Mouse (Mus musculus) bone marrow, adult 2 months (tissue): ENCODE results near the gene Synpo2. TPM values are rescaled to one million over a fixed set of nuclear protein-coding genes. Genes with fewer than 3 reads are reported as not detected.

Source experiments
- H3K27ac ChIP-seq: fragments of 200-500 bp; 2 replicates; pipeline ENCODE4 v1.5.1; 2012; ENCODE audit warnings: low read depth, mild to moderate bottlenecking, control low read depth, inconsistent platforms, low read length; ENCODE audit not compliant: control insufficient read depth, poor library complexity, insufficient read depth
- H3K4me1 ChIP-seq: fragments of 200-500 bp; 2 replicates; pipeline ENCODE4 v1.6.1; 2011; ENCODE audit warnings: low read length; ENCODE audit not compliant: control insufficient read depth, insufficient read depth
- H3K4me3 ChIP-seq: fragments of 200-500 bp; replicated peaks from 2 replicates; pipeline ENCODE3; 2011; ENCODE audit warnings: mild to moderate bottlenecking, low read depth, low read length, control low read depth; ENCODE audit not compliant: control insufficient read depth
- CTCF ChIP-seq: fragments of 200-500 bp; IDR thresholded peaks from 2 replicates; pipeline ENCODE4 v1.5.1; 2011; ENCODE audit warnings: low read length, control low read depth; ENCODE audit not compliant: control insufficient read depth, insufficient read depth
- POLR2A ChIP-seq: fragments of 200-500 bp; IDR thresholded peaks from 2 replicates; pipeline ENCODE4 v1.6.1; 2011; ENCODE audit warnings: low read depth, mild to moderate bottlenecking, control low read depth, low read length, borderline replicate concordance; ENCODE audit not compliant: control insufficient read depth
- WGBS: fragments of 180-500 bp; shearing (Covaris S2); methylation state at CpG from one replicate; pipeline ENCODE4 v1.1.7; 2018; 5-methylcytosine and 5-hydroxymethylcytosine counted together
- polyA plus RNA-seq: library from polyadenylated mRNA; stranded (reverse); fragments of >200 nt; gene quantifications from 2 replicates; pipeline ENCODE4 v1.2.4, GENCODE M21; 2011; ENCODE audit warnings: low replicate concordance; ENCODE audit not compliant: missing spikeins, insufficient read depth, insufficient read length

Gene Synpo2
- polyA plus RNA-seq, 1 experiment: 0.80 TPM

GRCm38 (mm10) chr3:123168815-123169214 lies 67.1 kb downstream of the Synpo2 start:
- Histone ChIP-seq H3K4me3 (no peak overlapping the region), H3K27ac (no peak overlapping the region), H3K4me1 (no peaks in the 10 kb centered on the region)
- peak; percentile 63 for TF ChIP-seq CTCF
- no peak for TF ChIP-seq POLR2A
- 9% methylated on average over 5 of the region's 5 CpGs for WGBS

- Histone ChIP-seq H3K27ac (no peak overlapping the region), H3K4me3 (no peak overlapping the region), H3K4me1 (no peaks in the 10 kb centered on the region)
- no peak for TF ChIP-seq CTCF
- WGBS: 70% methylated on average over 5 of the region's 5 CpGs
Measured at GRCm38 (mm10) chr3:123166450-123166849, 69.5 kb downstream of the Synpo2 start.

GRCm38 (mm10) chr3:123164183-123164582 lies 71.8 kb downstream of the Synpo2 start:
- Histone ChIP-seq H3K4me1 (no peaks in the 10 kb centered on the region; the same call in 1 of the 2 replicates), H3K27ac (no peak overlapping the region), H3K4me3 (no peak overlapping the region)
- TF ChIP-seq CTCF (no peak), POLR2A (no peak)
- WGBS: 26% methylated on average over 1 of the region's 1 CpGs

GRCm38 (mm10) chr3:123163192-123163523 lies 72.8 kb downstream of the Synpo2 start:
- no peaks in the 10 kb centered on the region; the same call in 1 of the 2 replicates for H3K4me1 ChIP-seq
- no peak overlapping the region for H3K4me3 ChIP-seq
- TF ChIP-seq POLR2A (no peak), CTCF (no peak)
- WGBS: 68% methylated on average over 4 of the region's 4 CpGs
- H3K27ac ChIP-seq: no peak overlapping the region

- Histone ChIP-seq H3K27ac (no peak overlapping the region), H3K4me1 (no peaks in the 10 kb centered on the region; the same call in 1 of the 2 replicates), H3K4me3 (no peak overlapping the region)
- no peak for TF ChIP-seq CTCF
- no peak for TF ChIP-seq POLR2A
- WGBS: 75% methylated on average over 6 of the region's 6 CpGs
Measured at GRCm38 (mm10) chr3:123162289-123163191, 73.4 kb downstream of the Synpo2 start.

GRCm38 (mm10) chr3:123160792-123161191 lies 75.2 kb downstream of the Synpo2 start:
- Histone ChIP-seq H3K27ac (no peak overlapping the region), H3K4me1 (no peaks in the 10 kb centered on the region; the same call in 1 of the 2 replicates), H3K4me3 (no peak overlapping the region)
- TF ChIP-seq POLR2A: no peak
- no peak for TF ChIP-seq CTCF
- 20% methylated on average over 4 of the region's 4 CpGs for WGBS

GRCm38 (mm10) chr3:123159139-123159824 lies 76.7 kb downstream of the Synpo2 start:
- TF ChIP-seq CTCF (peak; percentile 46; the same call in 1 of the 2 replicates), POLR2A (no peak)
- 29% methylated on average over 9 of the region's 9 CpGs for WGBS
- H3K4me3 ChIP-seq: no peak overlapping the region
- H3K27ac ChIP-seq: no peak overlapping the region
- no peaks in the 10 kb centered on the region; the same call in 1 of the 2 replicates for H3K4me1 ChIP-seq

- TF ChIP-seq CTCF (peak; percentile 45), POLR2A (no peak)
- Histone ChIP-seq H3K4me3 (no peak overlapping the region), H3K27ac (no peak overlapping the region), H3K4me1 (no peaks in the 10 kb centered on the region; the same call in 1 of the 2 replicates)
- WGBS: 23% methylated on average over 6 of the region's 6 CpGs
Measured at GRCm38 (mm10) chr3:123158579-123158978, 77.4 kb downstream of the Synpo2 start.
